Mouse (Mus musculus) embryonic facial prominence, embryonic 12.5 days (tissue): ENCODE measurements around the gene Tigd3. TPM values are rescaled to one million over a fixed set of nuclear protein-coding genes. Genes with fewer than 3 reads are reported as not detected.

ENCODE experiments used
- ATAC-seq: fragments of 200-750 bp; cut with Nextera tagmentation; 2 replicates; pipeline ENCODE4 v1.8.0; 2017; ENCODE audit not compliant: insufficient number of reproducible peaks, insufficient read depth, low FRiP score, low TSS enrichment
- H3K27ac ChIP-seq: fragments of 300-500 bp; sonication (generic); 2 replicates; pipeline ENCODE4 v1.5.1; 2016; ENCODE audit warnings: mild to moderate bottlenecking
- H3K27me3 ChIP-seq: fragments of 300-500 bp; sonication (generic); 2 replicates; pipeline ENCODE4 v1.6.1; 2016; ENCODE audit warnings: mild to moderate bottlenecking, moderate library complexity
- H3K36me3 ChIP-seq: fragments of 300-500 bp; sonication (generic); 2 replicates; pipeline ENCODE4 v1.6.1; 2016; ENCODE audit warnings: mild to moderate bottlenecking
- H3K4me1 ChIP-seq: fragments of 300-500 bp; sonication (generic); 2 replicates; pipeline ENCODE4 v1.6.1; 2016
- H3K4me2 ChIP-seq: fragments of 300-500 bp; sonication (generic); replicated peaks from 2 replicates; pipeline ENCODE4 v1.6.1; 2016; ENCODE audit warnings: mild to moderate bottlenecking, moderate library complexity
- H3K4me3 ChIP-seq: fragments of 300-500 bp; sonication (generic); 2 replicates; pipeline ENCODE4 v1.5.1; 2016; ENCODE audit warnings: mild to moderate bottlenecking
- H3K9ac ChIP-seq: fragments of 300-500 bp; sonication (generic); 2 replicates; pipeline ENCODE4 v1.6.1; 2016; ENCODE audit warnings: mild to moderate bottlenecking, moderate library complexity
- H3K9me3 ChIP-seq: fragments of 300-500 bp; sonication (generic); 2 replicates; pipeline ENCODE4 v1.6.1; 2016; ENCODE audit warnings: mild to moderate bottlenecking, moderate library complexity
- WGBS: fragments of 180-500 bp; shearing (Covaris S2); methylation state at CpG from one replicate; pipeline ENCODE4 v1.1.7; 2016; 5-methylcytosine and 5-hydroxymethylcytosine counted together
- polyA plus RNA-seq: library from polyadenylated mRNA; unstranded; fragments of >200 nt; fragmentation: Nextera tagmentation; extraction: Ambion mirVana; gene quantifications from 2 replicates; pipeline ENCODE4 v1.2.1, GENCODE M21; 2016

The Tigd3 gene
- polyA plus RNA-seq = 5.3 and 6.3 TPM in 2 replicates

DNA sequence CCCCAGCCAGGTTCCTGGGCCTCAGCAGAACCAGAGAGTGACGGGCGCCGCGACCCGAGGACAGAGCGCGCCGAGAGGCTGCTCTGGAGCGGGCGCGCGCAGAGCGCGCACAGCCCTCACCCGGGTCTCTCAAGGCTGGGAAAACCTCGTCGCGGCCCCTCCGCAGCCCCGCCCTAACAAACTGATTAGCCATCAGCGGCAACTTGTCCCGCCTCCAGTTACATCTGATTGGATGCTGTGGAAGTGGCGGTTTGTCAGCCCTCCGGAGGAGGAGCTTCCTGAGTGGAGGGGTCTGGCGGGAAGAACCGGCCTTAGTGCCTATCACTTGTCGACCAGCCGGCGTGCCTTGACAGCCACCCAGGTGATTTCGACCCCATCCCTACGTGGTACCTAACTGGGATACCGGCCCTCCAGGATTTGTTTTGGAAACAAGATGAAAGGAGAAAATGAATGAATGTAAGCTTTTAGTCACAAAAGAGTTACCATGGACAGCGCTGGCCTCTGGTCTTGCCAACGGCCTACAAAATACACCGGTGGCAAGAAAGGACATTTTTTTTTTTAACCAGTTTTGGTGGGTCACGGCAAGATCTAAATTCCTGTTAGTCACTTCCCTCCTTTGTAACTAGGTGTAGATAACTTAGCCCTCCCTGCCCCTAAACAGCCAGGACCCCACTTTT, at the start of gene Tigd3:
Gene Tigd3, minus strand, starts transcription at position 148 of the 677 bp plus-strand sequence.
- H3K9ac ChIP-seq = peak within 1 kb of the TSS; percentile 86
- WGBS = 3% methylated on average over 36 of the region's 36 CpGs
- H3K4me2 ChIP-seq = peak within 1 kb of the TSS; percentile 93
- peak within 1 kb of the TSS; percentile 61 for H3K4me3 ChIP-seq
- H3K36me3 ChIP-seq = peaks cover 33% of the 10 kb centered on the region
- peak within 1 kb of the TSS; percentile 62; the same call in 1 of the 2 replicates for H3K27ac ChIP-seq
- H3K9me3 ChIP-seq = no peaks in the 10 kb centered on the region
- H3K4me1 ChIP-seq = peaks cover 12% of the 10 kb centered on the region
- peak; percentile 94 for ATAC-seq
- no peaks in the 10 kb centered on the region for H3K27me3 ChIP-seq

DNA sequence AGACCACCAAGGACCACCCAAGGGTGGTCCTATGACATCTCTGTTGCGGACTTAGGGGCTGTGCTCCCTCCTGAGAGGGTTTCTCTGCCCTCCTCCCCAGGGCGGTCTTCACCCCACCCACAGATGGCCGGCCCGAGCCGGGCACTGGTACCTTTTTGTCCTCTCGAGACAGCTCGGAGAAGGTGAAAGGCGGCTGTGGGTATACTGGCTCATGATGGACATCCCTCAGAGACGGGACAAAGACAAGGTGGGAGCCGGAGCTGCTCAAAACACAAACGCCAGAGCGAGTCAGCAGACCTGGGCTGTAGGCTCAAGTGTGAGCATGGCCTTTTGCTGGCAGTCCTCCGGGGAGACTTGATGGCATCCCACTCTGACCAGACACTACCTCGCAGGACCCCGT, 49.5 kb upstream of the Tigd3 start:
- no peak overlapping the region for H3K9ac ChIP-seq
- H3K27me3 ChIP-seq = no peaks in the 10 kb centered on the region
- no peaks in the 10 kb centered on the region for H3K9me3 ChIP-seq
- H3K27ac ChIP-seq = no peak overlapping the region
- 92% methylated on average over 15 of the region's 15 CpGs for WGBS
- H3K4me3 ChIP-seq = no peak overlapping the region
- H3K4me2 ChIP-seq = no peak overlapping the region
- H3K36me3 ChIP-seq = peaks cover 68% of the 10 kb centered on the region
- H3K4me1 ChIP-seq = no peaks in the 10 kb centered on the region
- no peak for ATAC-seq

DNA sequence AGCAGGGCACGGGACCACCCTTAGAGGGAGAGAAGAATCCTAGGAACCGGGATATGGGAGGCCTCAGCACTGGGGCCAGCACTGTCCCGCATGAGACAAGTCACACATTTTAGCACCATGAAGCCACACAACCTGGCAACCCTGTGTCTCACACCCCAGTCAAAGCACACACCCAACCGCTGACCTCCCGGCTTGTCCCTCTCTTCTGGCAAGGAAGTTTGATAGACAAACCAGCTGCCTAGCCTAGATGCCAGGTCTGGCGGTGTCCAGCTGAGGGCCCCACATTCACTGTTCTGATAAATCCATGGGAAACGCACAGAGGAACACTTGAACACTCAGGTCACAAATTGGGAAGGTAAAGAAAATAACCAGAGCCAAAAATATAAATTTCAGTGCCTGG, 48.6 kb upstream of the Tigd3 start:
- no peaks in the 10 kb centered on the region for H3K27me3 ChIP-seq
- 90% methylated on average over 7 of the region's 7 CpGs for WGBS
- no peak overlapping the region for H3K4me3 ChIP-seq
- H3K27ac ChIP-seq = no peak overlapping the region
- no peak for ATAC-seq
- H3K9ac ChIP-seq = no peak overlapping the region
- peaks cover 64% of the 10 kb centered on the region for H3K36me3 ChIP-seq
- no peaks in the 10 kb centered on the region for H3K9me3 ChIP-seq
- H3K4me1 ChIP-seq = no peaks in the 10 kb centered on the region
- H3K4me2 ChIP-seq = no peak overlapping the region

DNA sequence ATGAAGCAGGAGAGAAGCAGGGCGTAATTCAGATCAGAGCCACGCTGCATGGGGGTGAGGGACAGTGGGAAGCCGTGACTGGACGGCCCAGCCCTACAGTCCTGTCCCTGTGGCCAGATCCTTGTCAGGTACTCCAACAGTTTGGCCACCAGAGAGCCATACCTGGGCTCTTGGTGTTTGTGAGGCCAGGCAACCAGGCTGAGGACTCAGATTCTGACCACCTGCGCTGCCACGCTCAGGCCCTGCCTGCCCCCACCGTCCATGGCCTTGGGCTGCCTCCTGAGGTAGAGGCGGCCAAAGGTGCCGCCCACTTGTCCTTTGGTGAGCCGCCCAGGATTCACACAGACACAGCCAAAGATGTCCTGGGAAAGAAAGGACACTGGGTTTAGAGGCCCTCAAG, 46.7 kb upstream of the Tigd3 start:
- Histone ChIP-seq H3K27me3 (no peaks in the 10 kb centered on the region), H3K9me3 (no peaks in the 10 kb centered on the region), H3K9ac (no peak overlapping the region), H3K27ac (peak overlapping the region; percentile 51; the same call in 1 of the 2 replicates), H3K4me3 (no peak overlapping the region), H3K4me2 (no peak overlapping the region), H3K4me1 (no peaks in the 10 kb centered on the region), H3K36me3 (peaks cover 47% of the 10 kb centered on the region)
- ATAC-seq = no peak
- WGBS = 91% methylated on average over 10 of the region's 10 CpGs

DNA sequence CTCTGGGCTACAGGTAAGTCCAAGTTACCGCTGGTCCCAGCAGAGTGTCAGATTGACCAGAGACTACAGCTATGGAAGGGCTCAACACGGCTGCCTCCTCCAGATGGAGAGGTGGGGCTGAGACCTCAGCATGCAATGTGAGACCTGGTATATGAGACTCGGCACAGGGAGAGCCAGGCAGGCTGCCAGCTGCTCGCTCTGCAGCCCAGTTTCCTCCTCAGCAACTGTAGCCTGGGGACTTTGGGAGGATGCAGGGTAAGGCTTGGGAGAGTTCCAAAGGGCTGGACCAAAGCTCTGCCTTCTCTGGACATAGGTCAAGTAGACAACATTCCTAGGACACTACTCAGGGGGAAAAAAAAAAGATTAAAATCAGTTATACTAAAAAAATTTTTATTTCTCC, 46.2 kb upstream of the Tigd3 start:
- peaks cover 42% of the 10 kb centered on the region for H3K36me3 ChIP-seq
- H3K27me3 ChIP-seq = no peaks in the 10 kb centered on the region
- H3K27ac ChIP-seq = peak overlapping the region; percentile 51; the same call in 1 of the 2 replicates
- no peaks in the 10 kb centered on the region for H3K9me3 ChIP-seq
- no peak overlapping the region for H3K4me2 ChIP-seq
- no peak for ATAC-seq
- 0 out of 2 replicates have a peak, but pooled peaks cover 3% of the 10 kb centered on the region for H3K4me1 ChIP-seq
- 60% methylated on average over 4 of the region's 4 CpGs for WGBS
- H3K9ac ChIP-seq = no peak overlapping the region
- H3K4me3 ChIP-seq = no peak overlapping the region

DNA sequence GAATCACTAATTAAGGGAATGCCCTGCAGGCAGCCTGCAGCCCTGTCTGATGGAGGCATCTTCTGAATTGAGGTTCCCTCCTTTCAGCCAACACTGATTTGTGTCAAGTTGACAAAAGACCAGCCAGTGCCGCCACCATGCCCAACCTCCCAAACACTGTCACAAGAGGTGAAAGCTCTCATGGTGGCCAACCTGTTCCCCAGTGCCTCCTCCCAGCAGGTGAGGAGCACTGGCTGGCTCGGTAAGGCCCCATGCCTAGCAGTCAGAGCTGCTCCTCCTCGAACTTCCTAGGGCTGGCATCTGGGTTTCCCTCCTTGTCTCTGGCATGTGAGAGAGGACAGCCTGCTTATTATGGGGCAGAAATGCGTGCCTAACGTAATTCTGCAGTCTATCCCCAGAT, 45.8 kb upstream of the Tigd3 start:
- peaks cover 39% of the 10 kb centered on the region for H3K36me3 ChIP-seq

DNA sequence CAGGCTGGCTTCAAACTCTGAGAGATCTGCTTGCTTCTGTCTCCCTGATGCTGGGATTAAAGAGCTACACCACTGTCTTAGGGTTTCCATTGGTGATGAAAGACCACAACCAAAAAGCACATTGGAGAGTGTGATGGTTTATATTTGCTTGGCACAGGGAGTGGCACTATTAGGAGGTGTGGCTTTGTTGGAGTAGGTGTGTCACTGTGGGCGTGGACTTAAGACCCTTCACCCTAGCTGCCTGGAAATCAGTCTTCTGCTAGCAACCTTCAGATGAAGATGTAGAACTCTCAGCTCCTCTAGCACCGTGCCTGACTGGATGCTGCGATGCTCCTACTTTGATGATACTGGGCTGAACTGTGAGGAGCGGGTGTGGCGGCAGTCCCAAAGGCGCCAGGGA, 44.6 kb upstream of the Tigd3 start:
- H3K36me3 ChIP-seq = peaks cover 33% of the 10 kb centered on the region
- ATAC-seq = no peak
- 94% methylated on average over 6 of the region's 6 CpGs for WGBS

More for the DNA sequence above, 45.8 kb upstream of the Tigd3 start:
- no peak overlapping the region for H3K4me3 ChIP-seq
- H3K4me1 ChIP-seq = 0 out of 2 replicates have a peak, but pooled peaks cover 4% of the 10 kb centered on the region
- H3K4me2 ChIP-seq = no peak overlapping the region
- H3K9me3 ChIP-seq = no peaks in the 10 kb centered on the region
- ATAC-seq = no peak
- WGBS = 83% methylated on average over 5 of the region's 5 CpGs
- peak overlapping the region; percentile 50 for H3K27ac ChIP-seq
- no peak overlapping the region for H3K9ac ChIP-seq
- H3K27me3 ChIP-seq = no peaks in the 10 kb centered on the region

DNA sequence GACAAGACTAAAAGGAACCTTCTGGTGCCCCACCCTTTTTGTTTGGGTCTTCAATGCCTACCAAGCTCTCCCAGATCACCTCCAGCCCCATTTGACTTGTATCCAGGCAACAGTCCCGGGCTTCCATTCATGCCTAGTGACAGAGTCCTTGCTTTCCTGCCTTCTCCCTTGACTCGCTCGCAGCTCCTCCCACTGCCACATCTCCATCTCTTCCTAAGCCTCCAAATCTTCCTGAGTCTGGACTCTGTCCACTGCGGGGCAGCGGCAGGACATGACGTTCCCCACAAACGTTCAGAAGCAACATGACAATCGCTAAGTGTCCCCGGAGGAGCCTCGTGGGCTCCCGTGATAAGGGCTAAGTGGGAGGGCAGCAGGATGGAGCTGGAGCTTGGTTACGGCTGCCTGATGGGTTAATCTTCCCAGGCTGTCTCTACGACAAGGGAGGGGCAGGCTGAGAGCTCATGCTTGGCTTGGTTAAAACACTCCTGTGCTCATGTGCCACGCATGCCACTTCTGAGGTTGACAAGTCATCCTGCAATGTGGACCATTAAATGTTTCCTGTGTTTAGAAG, 44.0 kb upstream of the Tigd3 start:
- ATAC-seq = no peak
- Histone ChIP-seq H3K27me3 (no peaks in the 10 kb centered on the region), H3K36me3 (peaks cover 27% of the 10 kb centered on the region), H3K4me2 (no peak overlapping the region), H3K4me3 (no peak overlapping the region), H3K9ac (no peak overlapping the region), H3K4me1 (0 out of 2 replicates have a peak, but pooled peaks cover 4% of the 10 kb centered on the region), H3K27ac (0 out of 2 replicates have a peak overlapping the region, but pooled peaks have one; percentile 23), H3K9me3 (no peaks in the 10 kb centered on the region)
- 42% methylated on average over 14 of the region's 14 CpGs for WGBS

More for the DNA sequence above, 44.6 kb upstream of the Tigd3 start:
- Histone ChIP-seq H3K27me3 (no peaks in the 10 kb centered on the region), H3K9me3 (no peaks in the 10 kb centered on the region), H3K27ac (no peak overlapping the region), H3K4me2 (no peak overlapping the region), H3K4me3 (no peak overlapping the region), H3K9ac (no peak overlapping the region), H3K4me1 (0 out of 2 replicates have a peak, but pooled peaks cover 4% of the 10 kb centered on the region)

DNA sequence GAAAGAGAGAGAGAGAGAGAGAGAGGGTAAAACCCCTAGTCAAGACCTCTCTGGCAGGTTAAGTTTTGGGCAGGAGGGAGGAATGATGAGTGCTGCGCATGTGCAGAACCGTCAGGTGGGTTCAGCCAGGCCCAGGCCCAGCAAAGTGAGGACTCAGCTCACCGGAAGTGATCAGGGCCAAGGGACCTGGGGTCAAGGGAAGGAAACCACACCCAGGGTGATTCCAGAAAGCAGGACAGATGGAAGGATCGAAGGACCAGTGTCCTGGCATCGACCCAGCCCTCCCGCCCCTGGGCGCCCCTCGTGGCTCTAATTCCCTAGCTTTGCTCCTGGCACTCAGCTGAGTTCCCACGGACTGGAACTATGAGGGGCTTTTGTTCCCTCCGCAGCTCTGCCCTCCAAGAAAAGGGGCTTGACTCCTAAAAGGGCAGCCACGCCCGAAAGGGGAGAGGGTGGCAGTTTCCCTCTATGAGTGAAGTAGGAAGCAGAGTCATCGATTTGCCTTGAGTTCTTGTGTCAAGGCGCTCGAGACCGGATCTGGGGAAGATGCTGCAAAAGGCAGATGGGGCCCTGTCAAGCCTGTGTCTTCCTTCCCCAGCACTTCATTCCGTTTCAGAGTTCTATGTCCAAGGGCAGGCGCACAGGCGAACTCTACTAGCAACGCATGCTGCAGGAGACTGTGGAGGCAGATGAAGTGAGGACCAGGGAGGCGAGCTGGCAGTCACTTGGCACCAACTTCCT, 43.3 kb upstream of the Tigd3 start:
- H3K9ac ChIP-seq = no peak overlapping the region
- H3K27me3 ChIP-seq = no peaks in the 10 kb centered on the region
- 0 out of 2 replicates have a peak overlapping the region, but pooled peaks have one; percentile 23 for H3K27ac ChIP-seq
- no peak overlapping the region for H3K4me2 ChIP-seq
- no peak overlapping the region for H3K4me3 ChIP-seq
- 0 out of 2 replicates have a peak, but pooled peaks cover 4% of the 10 kb centered on the region for H3K4me1 ChIP-seq
- H3K36me3 ChIP-seq = peaks cover 21% of the 10 kb centered on the region
- ATAC-seq = no peak
- WGBS = 84% methylated on average over 21 of the region's 21 CpGs
- no peaks in the 10 kb centered on the region for H3K9me3 ChIP-seq

DNA sequence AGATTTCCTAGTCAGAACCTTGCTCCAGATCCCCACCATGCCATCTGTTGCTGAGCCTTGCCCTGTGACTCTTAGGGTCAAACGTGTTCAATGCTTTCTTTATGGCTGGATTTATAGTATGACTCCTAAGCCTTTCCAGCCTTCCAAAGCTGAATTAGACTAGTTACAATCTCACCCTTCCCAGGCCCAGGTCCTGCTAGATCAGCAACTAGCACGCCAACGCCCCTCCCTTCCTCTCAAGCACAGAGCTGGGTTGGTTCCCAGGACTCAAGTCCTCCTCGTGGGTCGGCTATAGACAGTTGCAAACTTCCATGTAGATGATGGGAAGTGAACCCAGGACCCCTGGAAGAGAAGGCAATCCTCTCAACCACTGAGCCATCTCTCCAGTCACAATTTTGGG, 41.7 kb upstream of the Tigd3 start:
- ATAC-seq = no peak
- no peak overlapping the region for H3K4me3 ChIP-seq
- 82% methylated on average over 5 of the region's 5 CpGs for WGBS
- no peak overlapping the region for H3K27ac ChIP-seq
- H3K9ac ChIP-seq = no peak overlapping the region
- H3K4me2 ChIP-seq = no peak overlapping the region
- no peaks in the 10 kb centered on the region for H3K9me3 ChIP-seq
- H3K36me3 ChIP-seq = peaks cover 8% of the 10 kb centered on the region; the same call in 1 of the 2 replicates
- H3K4me1 ChIP-seq = 0 out of 2 replicates have a peak, but pooled peaks cover 4% of the 10 kb centered on the region
- no peaks in the 10 kb centered on the region for H3K27me3 ChIP-seq

DNA sequence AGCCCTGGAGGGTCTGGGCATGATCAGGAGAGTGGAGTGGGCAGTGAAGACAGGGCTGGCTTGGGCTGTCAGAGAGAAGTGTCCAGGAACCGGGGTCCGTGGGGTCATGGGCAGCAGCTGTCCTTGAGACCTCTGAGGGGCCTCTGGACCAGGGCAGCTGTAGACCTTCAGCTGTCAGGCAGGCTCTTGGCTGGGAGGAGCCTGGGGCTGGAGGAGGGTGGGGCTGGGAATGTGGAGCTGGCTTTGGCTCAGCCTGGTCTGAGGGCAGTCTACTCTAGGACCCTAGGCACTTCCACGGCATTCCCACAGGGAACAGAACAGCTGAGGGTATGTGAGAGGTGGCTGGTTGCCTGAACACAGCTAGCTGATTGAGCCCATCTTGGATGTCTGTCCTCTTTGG, 41.3 kb upstream of the Tigd3 start:
- Histone ChIP-seq H3K27me3 (no peaks in the 10 kb centered on the region), H3K4me3 (no peak overlapping the region), H3K27ac (no peak overlapping the region), H3K9ac (no peak overlapping the region), H3K4me1 (0 out of 2 replicates have a peak, but pooled peaks cover 4% of the 10 kb centered on the region), H3K9me3 (no peaks in the 10 kb centered on the region), H3K4me2 (no peak overlapping the region), H3K36me3 (0 out of 2 replicates have a peak, but pooled peaks cover 6% of the 10 kb centered on the region)
- WGBS = 44% methylated on average over 3 of the region's 3 CpGs
- no peak for ATAC-seq
